Mouse (Mus musculus) forebrain, embryonic 16.5 days (tissue): ENCODE data around the gene Caln1. TPM values are rescaled to one million over a fixed set of nuclear protein-coding genes. Genes with fewer than 3 reads are reported as not detected.

Experiments
- ATAC-seq: fragments of 200-750 bp; cut with Nextera tagmentation; 2 replicates; pipeline ENCODE4 v1.8.0; 2017; ENCODE audit warnings: mild to moderate bottlenecking, moderate library complexity
- H3K27ac ChIP-seq: fragments of 300-500 bp; sonication (generic); 2 replicates; pipeline ENCODE4 v1.5.1; 2014; ENCODE audit warnings: low read length, control low read depth
- H3K27me3 ChIP-seq: fragments of 300-500 bp; sonication (generic); replicated peaks from 2 replicates; pipeline ENCODE4 v1.6.1; 2014; ENCODE audit warnings: low read length; ENCODE audit not compliant: control insufficient read depth, insufficient read depth
- H3K36me3 ChIP-seq: fragments of 300-500 bp; sonication (generic); 2 replicates; pipeline ENCODE4 v1.6.1; 2014; ENCODE audit not compliant: control insufficient read depth, insufficient read depth
- H3K4me1 ChIP-seq: fragments of 300-500 bp; sonication (generic); replicated peaks from 2 replicates; pipeline ENCODE4 v1.6.1; 2014; ENCODE audit warnings: low read length; ENCODE audit not compliant: control insufficient read depth, insufficient read depth
- H3K4me2 ChIP-seq: fragments of 300-500 bp; sonication (generic); 2 replicates; pipeline ENCODE4 v1.6.1; 2014; ENCODE audit warnings: mild to moderate bottlenecking, low read length, control low read depth
- H3K4me3 ChIP-seq: fragments of 300-500 bp; sonication (generic); replicated peaks from 2 replicates; pipeline ENCODE4 v1.5.1; 2014; ENCODE audit warnings: mild to moderate bottlenecking, low read length, control low read depth
- H3K9ac ChIP-seq: fragments of 300-500 bp; sonication (generic); replicated peaks from 2 replicates; pipeline ENCODE4 v1.6.1; 2014; ENCODE audit warnings: low read depth, low read length, control low read depth
- H3K9me3 ChIP-seq: fragments of 300-500 bp; sonication (generic); 2 replicates; pipeline ENCODE4 v1.6.1; 2016; ENCODE audit warnings: low read length; ENCODE audit not compliant: control insufficient read depth
- WGBS: fragments of 180-500 bp; shearing (Covaris S2); extraction: QIAGEN DNeasy Blood & Tissue Kit; methylation state at CpG from one replicate; pipeline ENCODE4 v1.1.7; 2014; 5-methylcytosine and 5-hydroxymethylcytosine counted together
- polyA plus RNA-seq: library from polyadenylated mRNA; unstranded; fragments of >200 nt; fragmentation: Nextera tagmentation; extraction: Ambion mirVana; gene quantifications from 2 replicates; pipeline ENCODE4 v1.2.1, GENCODE M21; 2015

The Caln1 gene
- polyA plus RNA-seq, 1 experiment from 2014 or later: 24.4 TPM

DNA sequence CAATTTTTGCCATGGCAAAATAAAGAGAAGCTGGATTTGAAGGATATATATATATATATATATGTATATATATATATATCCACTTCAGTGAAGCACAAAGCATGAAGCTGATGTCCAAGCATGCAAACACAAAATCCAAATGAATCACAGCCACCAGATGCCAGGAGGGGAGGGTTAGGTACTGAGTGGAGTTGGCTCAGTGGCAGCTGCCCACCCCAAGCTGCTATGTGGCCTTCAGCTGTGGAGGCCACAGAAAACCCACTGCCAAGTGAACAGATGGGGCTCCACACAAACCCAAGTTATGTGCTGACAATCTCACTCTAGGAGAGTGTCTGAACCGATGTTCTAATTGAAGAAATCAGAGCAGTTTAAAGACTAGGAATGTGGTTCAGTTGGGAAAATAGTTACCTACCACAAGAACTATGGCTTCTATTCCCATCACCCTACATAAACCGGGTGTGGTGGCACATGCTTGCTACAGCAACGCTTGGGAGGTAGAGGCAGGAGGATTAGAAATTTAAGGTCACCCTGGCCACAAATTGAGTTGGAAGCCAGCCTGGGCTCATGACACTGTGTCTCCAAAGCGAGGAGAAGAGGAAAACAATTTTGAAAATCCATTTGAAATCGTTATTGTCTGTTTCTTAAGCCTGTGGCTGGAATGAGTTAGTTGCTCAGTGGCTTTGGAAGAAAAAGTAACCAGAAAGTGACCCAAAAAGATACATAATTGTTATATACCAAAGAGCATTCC, 316.8 kb downstream of the Caln1 start:
- whole genome bisulfite sequencing: 76% methylated on average over 5 of the region's 5 CpGs
- no peaks in the 10 kb centered on the region for H3K27me3 ChIP-seq
- no peak overlapping the region for H3K9ac ChIP-seq
- H3K36me3 ChIP-seq: no peaks in the 10 kb centered on the region
- no peak for ATAC-seq
- no peak overlapping the region for H3K4me3 ChIP-seq
- H3K9me3 ChIP-seq: no peaks in the 10 kb centered on the region
- H3K4me2 ChIP-seq: no peak overlapping the region
- H3K27ac ChIP-seq: no peak overlapping the region
- peaks cover 8% of the 10 kb centered on the region for H3K4me1 ChIP-seq

DNA sequence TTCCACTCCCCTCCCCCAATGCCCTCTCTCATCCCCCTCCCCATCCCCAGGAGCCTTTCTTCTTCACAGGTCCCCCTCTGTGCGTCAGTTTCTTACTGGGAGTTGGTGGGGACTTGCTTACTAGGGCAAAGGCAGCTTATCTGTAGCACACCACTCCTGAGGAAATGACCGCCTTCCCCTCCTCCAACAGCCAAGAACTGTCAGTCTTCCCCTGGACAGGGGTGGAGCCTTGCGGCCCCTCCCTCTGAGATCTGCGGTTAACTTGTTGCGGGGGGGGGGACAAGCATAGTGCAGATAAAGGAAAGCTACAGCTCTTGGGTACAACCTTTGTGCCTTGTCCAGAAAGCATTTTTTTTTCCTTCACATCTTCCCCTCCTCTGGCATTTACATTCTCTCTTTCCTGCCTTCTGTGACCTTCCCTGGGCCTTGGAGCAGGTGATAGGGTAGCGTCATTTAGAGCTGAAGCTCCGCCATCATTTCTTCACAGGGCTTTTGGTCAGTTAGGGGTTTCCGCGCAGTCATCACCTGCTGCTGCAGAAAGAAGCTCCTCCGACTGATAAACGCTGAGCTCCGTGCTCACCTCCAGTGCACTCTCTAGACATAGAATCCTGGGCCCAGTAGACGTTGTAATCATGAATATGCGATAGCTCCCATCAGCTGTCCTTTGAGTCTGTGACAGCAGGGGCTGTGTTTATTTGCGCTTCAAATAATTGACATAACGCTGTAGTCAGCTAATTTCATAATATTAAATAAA, 319.3 kb downstream of the Caln1 start:
- Histone ChIP-seq H3K4me3 (no peak overlapping the region), H3K27ac (no peak overlapping the region), H3K9ac (no peak overlapping the region), H3K36me3 (no peaks in the 10 kb centered on the region), H3K4me1 (peaks cover 8% of the 10 kb centered on the region), H3K9me3 (no peaks in the 10 kb centered on the region), H3K27me3 (no peaks in the 10 kb centered on the region), H3K4me2 (no peak overlapping the region)
- 42% methylated on average over 16 of the region's 16 CpGs for WGBS
- no peak for ATAC-seq

DNA sequence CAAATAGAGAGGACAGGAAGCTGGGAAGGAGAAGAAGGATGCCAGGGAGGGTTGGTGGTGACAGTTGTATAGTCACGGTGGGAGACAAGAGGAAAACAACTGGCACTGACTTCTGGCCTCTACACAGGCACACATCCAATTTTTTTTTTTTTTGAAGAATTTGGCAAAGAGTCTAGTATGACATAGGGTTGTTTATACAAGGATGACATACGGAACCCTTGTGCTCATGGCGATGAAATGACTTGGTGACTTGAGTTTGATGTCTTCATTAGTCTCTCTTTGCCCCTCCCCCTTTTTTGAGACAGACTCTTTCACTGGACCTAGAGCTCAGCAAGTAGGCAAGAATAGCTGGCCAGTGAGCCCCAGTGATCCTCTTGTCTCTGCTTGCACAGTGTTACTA, 322.1 kb downstream of the Caln1 start:
- Histone ChIP-seq H3K4me2 (no peak overlapping the region), H3K27ac (no peak overlapping the region), H3K4me3 (no peak overlapping the region), H3K27me3 (no peaks in the 10 kb centered on the region), H3K9ac (no peak overlapping the region), H3K4me1 (peaks cover 4% of the 10 kb centered on the region), H3K36me3 (no peaks in the 10 kb centered on the region), H3K9me3 (no peaks in the 10 kb centered on the region)
- WGBS: 71% methylated on average over 3 of the region's 3 CpGs
- no peak for ATAC-seq

DNA sequence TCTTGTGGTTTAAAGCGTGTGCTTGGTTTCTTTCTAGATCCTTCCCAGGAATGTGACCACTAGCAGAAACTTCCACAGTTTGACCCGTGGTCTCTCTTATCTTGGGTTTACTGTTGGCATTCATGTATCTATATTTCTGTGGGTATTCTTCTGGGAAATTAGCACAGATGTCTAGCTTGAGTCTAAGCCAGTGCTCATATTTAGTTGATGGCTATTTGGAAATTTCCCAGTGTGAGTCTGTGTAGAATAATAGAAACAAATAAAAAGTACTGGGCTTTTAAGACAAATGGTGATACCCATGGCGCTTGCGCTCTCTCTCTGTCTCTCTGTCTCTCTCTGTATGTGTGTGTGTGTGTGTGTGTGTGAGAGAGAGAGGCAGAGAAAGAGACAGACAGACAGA, 330.2 kb downstream of the Caln1 start:
- Histone ChIP-seq H3K4me1 (no peaks in the 10 kb centered on the region), H3K36me3 (no peaks in the 10 kb centered on the region), H3K4me2 (no peak overlapping the region), H3K9me3 (no peaks in the 10 kb centered on the region), H3K4me3 (no peak overlapping the region), H3K27ac (no peak overlapping the region), H3K9ac (no peak overlapping the region), H3K27me3 (no peaks in the 10 kb centered on the region)
- ATAC-seq: no peak
- 91% methylated on average over 4 of the region's 4 CpGs for WGBS

DNA sequence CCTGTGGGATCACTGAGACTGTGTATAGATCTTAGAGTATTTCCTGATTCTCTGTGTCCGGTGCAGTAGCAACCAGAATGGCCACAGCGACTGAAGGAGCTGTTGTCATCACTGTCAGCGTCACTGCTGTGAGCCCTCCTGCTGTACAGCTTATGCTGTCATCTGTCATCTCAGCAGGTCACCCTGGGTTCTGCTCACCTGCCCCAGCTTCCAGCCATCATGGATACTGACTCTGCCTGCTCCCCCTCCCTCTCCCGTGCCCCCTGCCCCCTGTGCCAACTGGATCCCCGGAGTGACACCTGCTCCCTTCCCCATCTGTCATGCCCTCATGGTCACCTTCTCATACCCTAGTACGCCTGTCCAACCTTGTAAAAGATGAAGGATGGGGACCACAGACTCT, 332.5 kb downstream of the Caln1 start:
- no peaks in the 10 kb centered on the region for H3K27me3 ChIP-seq
- WGBS: 82% methylated on average over 6 of the region's 6 CpGs
- no peak overlapping the region for H3K4me2 ChIP-seq
- no peaks in the 10 kb centered on the region for H3K4me1 ChIP-seq
- H3K27ac ChIP-seq: no peak overlapping the region
- H3K36me3 ChIP-seq: no peaks in the 10 kb centered on the region
- H3K4me3 ChIP-seq: no peak overlapping the region
- ATAC-seq: no peak
- H3K9me3 ChIP-seq: no peaks in the 10 kb centered on the region
- no peak overlapping the region for H3K9ac ChIP-seq

DNA sequence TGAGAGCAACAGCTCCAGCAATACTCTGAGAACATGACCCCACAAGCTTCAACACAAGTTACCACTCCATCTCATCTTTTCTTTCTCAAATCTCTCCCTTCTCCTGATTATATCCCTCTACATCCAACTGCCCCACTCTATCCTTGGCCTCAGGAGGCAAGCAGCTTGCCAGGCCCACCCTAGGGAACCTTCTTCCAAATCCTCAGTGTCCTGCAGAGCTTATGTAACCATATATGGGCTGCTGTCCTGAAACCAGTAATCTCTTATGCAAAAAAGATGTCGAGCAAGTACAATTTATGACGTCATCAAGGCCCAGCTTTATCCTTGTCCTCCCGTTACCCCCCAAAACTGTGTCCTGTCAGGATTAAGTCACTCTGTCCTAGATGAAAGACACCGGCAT, 333.1 kb downstream of the Caln1 start:
- no peak overlapping the region for H3K4me2 ChIP-seq
- WGBS: 86% methylated on average over 4 of the region's 4 CpGs

DNA sequence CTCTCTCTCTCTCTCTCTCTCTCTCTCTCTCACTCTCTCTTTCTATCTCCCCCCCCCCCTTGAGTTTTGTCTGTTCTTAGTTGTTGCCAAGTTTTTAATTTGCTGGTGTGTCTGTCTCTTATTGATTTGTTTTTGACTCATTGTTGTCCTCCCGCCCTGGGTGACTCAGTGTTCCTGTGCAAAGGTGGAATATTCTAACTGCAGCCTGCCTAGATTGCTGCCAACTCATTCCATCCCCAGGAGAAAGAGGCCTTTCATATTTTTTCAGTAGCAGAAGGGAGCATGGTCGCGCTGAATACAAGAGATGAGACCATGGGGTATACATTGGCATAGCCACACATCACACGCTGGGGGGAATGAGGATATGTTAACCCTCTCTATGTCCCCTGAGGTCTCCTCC, 335.6 kb downstream of the Caln1 start:
- Histone ChIP-seq H3K36me3 (no peaks in the 10 kb centered on the region), H3K9ac (no peak overlapping the region), H3K4me2 (no peak overlapping the region), H3K27ac (no peak overlapping the region), H3K27me3 (no peaks in the 10 kb centered on the region), H3K4me1 (no peaks in the 10 kb centered on the region), H3K4me3 (no peak overlapping the region), H3K9me3 (no peaks in the 10 kb centered on the region)
- 91% methylated on average over 4 of the region's 4 CpGs for WGBS
- ATAC-seq: no peak

More for the DNA sequence above, 333.1 kb downstream of the Caln1 start:
- no peaks in the 10 kb centered on the region for H3K36me3 ChIP-seq
- ATAC-seq: no peak
- H3K27ac ChIP-seq: no peak overlapping the region
- H3K27me3 ChIP-seq: no peaks in the 10 kb centered on the region
- H3K4me1 ChIP-seq: no peaks in the 10 kb centered on the region
- H3K9ac ChIP-seq: no peak overlapping the region
- H3K4me3 ChIP-seq: no peak overlapping the region
- H3K9me3 ChIP-seq: no peaks in the 10 kb centered on the region

DNA sequence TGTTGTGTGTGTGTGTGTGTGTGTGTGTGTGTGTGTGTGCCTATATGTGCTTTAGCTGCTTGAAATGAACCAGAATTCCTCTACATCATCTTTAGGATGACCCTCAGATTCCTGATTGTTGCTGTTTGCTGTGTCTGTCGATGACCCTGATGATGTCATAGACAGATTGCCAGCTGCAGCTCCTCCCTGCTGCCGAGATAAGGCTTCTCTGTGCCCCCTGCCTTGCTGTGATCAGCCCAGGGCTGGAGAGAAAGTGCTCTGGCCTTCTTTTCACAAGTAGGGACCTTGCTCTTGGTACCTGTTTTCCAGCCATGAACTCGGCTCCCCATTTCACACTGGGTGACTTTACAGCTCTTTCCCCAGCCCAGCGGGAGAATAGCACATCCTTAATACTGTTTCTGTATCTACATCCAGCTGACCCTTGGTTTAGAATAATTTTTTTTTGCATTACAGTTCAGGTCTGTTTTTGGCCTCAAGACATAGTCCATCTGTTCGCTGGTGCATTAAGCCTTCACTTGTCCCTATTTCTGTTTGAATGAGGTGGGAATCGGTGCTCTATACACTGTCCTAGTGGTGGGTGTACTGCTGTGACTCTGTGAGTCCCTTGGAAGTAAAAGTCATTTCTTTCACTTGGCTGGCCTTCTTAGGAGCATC, 337.1 kb downstream of the Caln1 start:
- no peak overlapping the region for H3K4me3 ChIP-seq

DNA sequence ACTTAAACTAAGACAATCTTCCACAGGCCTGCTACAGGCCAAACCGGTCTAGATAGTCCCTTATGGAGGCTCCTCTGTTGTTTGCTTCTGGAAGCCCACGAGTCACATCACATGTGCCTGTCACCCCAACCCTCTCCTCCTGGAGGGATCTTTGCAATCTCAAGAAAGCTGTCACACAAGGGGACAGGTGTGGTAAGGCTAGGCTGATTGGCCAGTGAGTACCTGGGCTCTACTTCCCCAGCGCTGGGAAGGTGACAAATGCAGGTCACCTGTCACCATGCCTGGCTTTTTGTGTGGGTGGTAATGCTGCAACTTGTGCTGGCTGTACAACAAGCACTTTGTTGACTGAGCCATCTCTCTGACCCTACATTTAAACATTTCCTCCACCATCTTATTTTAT, 338.5 kb downstream of the Caln1 start:
- no peak overlapping the region for H3K4me2 ChIP-seq
- no peaks in the 10 kb centered on the region for H3K9me3 ChIP-seq
- no peaks in the 10 kb centered on the region for H3K4me1 ChIP-seq
- WGBS: 90% methylated on average over 3 of the region's 3 CpGs
- no peak for ATAC-seq
- H3K9ac ChIP-seq: no peak overlapping the region
- H3K36me3 ChIP-seq: no peaks in the 10 kb centered on the region
- no peak overlapping the region for H3K27ac ChIP-seq
- no peaks in the 10 kb centered on the region for H3K27me3 ChIP-seq
- no peak overlapping the region for H3K4me3 ChIP-seq

More for the DNA sequence above, 337.1 kb downstream of the Caln1 start:
- H3K9ac ChIP-seq: no peak overlapping the region
- no peaks in the 10 kb centered on the region for H3K36me3 ChIP-seq
- ATAC-seq: no peak
- no peaks in the 10 kb centered on the region for H3K9me3 ChIP-seq
- WGBS: 82% methylated on average over 6 of the region's 6 CpGs
- H3K4me1 ChIP-seq: no peaks in the 10 kb centered on the region
- no peak overlapping the region for H3K4me2 ChIP-seq
- no peaks in the 10 kb centered on the region for H3K27me3 ChIP-seq
- H3K27ac ChIP-seq: no peak overlapping the region
